Mouse (Mus musculus) kidney, embryonic 16.5 days (tissue): ENCODE data around the gene Ptprj. TPM values are rescaled to one million over a fixed set of nuclear protein-coding genes. Genes with fewer than 3 reads are reported as not detected.
A peak's percentile ranks its signal among the peaks of the same experiment; 100 is the strongest.

Experiments
- ATAC-seq: fragments of 200-750 bp; cut with Nextera tagmentation; 2 replicates; pipeline ENCODE4 v1.8.0; 2017; ENCODE audit warnings: moderate TSS enrichment; ENCODE audit not compliant: low FRiP score, low TSS enrichment
- H3K27ac ChIP-seq: fragments of 300-500 bp; sonication (generic); 2 replicates; pipeline ENCODE4 v1.5.1; 2014; ENCODE audit warnings: low read length
- H3K27me3 ChIP-seq: fragments of 300-500 bp; sonication (generic); 2 replicates; pipeline ENCODE4 v1.6.1; 2014; ENCODE audit warnings: low read length, control low read depth, mixed read lengths; ENCODE audit not compliant: insufficient read depth
- H3K36me3 ChIP-seq: fragments of 300-500 bp; sonication (generic); 2 replicates; pipeline ENCODE4 v1.6.1; 2014; ENCODE audit warnings: low read length, control low read depth, mixed read lengths; ENCODE audit not compliant: insufficient read depth
- H3K4me1 ChIP-seq: fragments of 300-500 bp; sonication (generic); 2 replicates; pipeline ENCODE4 v1.6.1; 2014; ENCODE audit warnings: low read length, control low read depth, mixed read lengths; ENCODE audit not compliant: insufficient read depth
- H3K4me2 ChIP-seq: fragments of 300-500 bp; sonication (generic); replicated peaks from 2 replicates; pipeline ENCODE4 v1.6.1; 2014; ENCODE audit warnings: low read depth, low read length
- H3K4me3 ChIP-seq: fragments of 300-500 bp; sonication (generic); 2 replicates; pipeline ENCODE4 v1.5.1; 2014; ENCODE audit warnings: mild to moderate bottlenecking, low read length
- H3K9ac ChIP-seq: fragments of 300-500 bp; sonication (generic); replicated peaks from 2 replicates; pipeline ENCODE4 v1.6.1; 2014; ENCODE audit warnings: low read length
- H3K9me3 ChIP-seq: fragments of 300-500 bp; sonication (generic); 2 replicates; pipeline ENCODE4 v1.6.1; 2016; ENCODE audit warnings: low read length, control low read depth
- WGBS: fragments of 180-500 bp; shearing (Covaris S2); extraction: QIAGEN DNeasy Blood & Tissue Kit; methylation state at CpG from one replicate; pipeline ENCODE4 v1.1.7; 2014; 5-methylcytosine and 5-hydroxymethylcytosine counted together
- polyA plus RNA-seq: library from polyadenylated mRNA; unstranded; fragments of >200 nt; fragmentation: Nextera tagmentation; extraction: Ambion mirVana; gene quantifications from 2 replicates; pipeline ENCODE4 v1.2.1, GENCODE M21; 2015

Ptprj gene
- polyA plus RNA-seq, 1 experiment from 2014 or later = 7.0 TPM

DNA sequence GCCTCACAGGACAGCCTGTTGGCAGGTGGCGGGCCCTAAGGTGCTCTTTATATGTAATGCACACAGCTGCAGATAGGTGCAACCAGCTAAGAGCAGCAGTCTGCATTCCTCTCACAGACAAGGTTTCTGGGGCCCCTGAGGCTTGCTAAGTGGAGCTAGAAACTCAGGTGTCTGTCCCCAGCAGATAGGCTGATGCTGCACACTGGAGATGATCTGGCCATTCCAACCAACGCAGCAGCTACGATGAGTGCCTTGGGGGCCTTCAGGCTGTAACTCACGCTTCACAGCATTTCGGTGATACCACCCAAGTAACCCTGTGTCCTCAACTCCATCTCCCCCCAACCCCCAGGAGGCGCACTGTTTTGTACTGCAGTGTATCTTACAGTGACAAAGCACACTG is 29.8 kb downstream of the Ptprj start:
- Histone ChIP-seq H3K27ac (no peak overlapping the region), H3K4me3 (no peak overlapping the region), H3K9ac (no peak overlapping the region), H3K36me3 (no peaks in the 10 kb centered on the region), H3K4me1 (peaks cover 42% of the 10 kb centered on the region), H3K9me3 (no peaks in the 10 kb centered on the region), H3K27me3 (no peaks in the 10 kb centered on the region), H3K4me2 (no peak overlapping the region)
- 78% methylated on average over 6 of the region's 6 CpGs for WGBS
- ATAC-seq = no peak

GRCm38 (mm10) chr2:90548541-90548940 is 31.9 kb downstream of the Ptprj start:
- Histone ChIP-seq H3K4me2 (no peak overlapping the region), H3K9me3 (no peaks in the 10 kb centered on the region), H3K36me3 (no peaks in the 10 kb centered on the region), H3K4me3 (no peak overlapping the region), H3K4me1 (peaks cover 51% of the 10 kb centered on the region), H3K27ac (0 out of 2 replicates have a peak overlapping the region, but pooled peaks have one; percentile 1), H3K27me3 (no peaks in the 10 kb centered on the region), H3K9ac (no peak overlapping the region)
- ATAC-seq = no peak
- 66% methylated on average over 5 of the region's 5 CpGs for WGBS

- no peak overlapping the region for H3K4me2 ChIP-seq
- H3K9me3 ChIP-seq = no peaks in the 10 kb centered on the region
- H3K27ac ChIP-seq = no peak overlapping the region
- no peak overlapping the region for H3K4me3 ChIP-seq
- no peak overlapping the region for H3K9ac ChIP-seq
- peaks cover 51% of the 10 kb centered on the region for H3K4me1 ChIP-seq
- H3K27me3 ChIP-seq = no peaks in the 10 kb centered on the region
- WGBS = 42% methylated on average over 5 of the region's 5 CpGs
- ATAC-seq = no peak
- no peaks in the 10 kb centered on the region for H3K36me3 ChIP-seq
Observed at GRCm38 (mm10) chr2:90547144-90547609, 33.3 kb downstream of the Ptprj start.

DNA sequence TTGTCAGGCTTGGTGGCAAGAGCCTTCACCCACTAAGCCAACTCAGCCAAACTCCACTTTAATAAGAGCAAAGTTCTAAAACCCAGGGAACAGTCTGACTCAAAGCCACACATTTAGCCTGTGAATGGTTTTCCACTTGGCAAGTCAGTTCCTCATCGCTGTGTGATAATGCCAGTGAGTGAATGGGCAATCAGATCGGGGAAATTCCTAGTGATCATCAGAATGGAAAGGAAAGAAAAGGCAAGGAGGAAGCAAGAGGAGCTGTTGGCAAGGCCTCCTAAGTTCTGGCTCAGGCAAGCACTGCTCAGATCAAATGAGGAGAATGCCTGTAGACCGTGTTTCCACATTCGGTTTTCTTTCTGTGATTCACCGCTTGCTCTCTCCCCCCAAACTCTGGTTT is 35.2 kb downstream of the Ptprj start:
- H3K4me2 ChIP-seq = no peak overlapping the region
- H3K4me3 ChIP-seq = no peak overlapping the region
- no peaks in the 10 kb centered on the region for H3K36me3 ChIP-seq
- ATAC-seq = peak; percentile 21; the same call in 1 of the 2 replicates
- H3K27ac ChIP-seq = peak overlapping the region; percentile 68
- WGBS = 48% methylated on average over 5 of the region's 5 CpGs
- H3K4me1 ChIP-seq = peaks cover 47% of the 10 kb centered on the region
- no peaks in the 10 kb centered on the region for H3K9me3 ChIP-seq
- no peaks in the 10 kb centered on the region for H3K27me3 ChIP-seq
- no peak overlapping the region for H3K9ac ChIP-seq

DNA sequence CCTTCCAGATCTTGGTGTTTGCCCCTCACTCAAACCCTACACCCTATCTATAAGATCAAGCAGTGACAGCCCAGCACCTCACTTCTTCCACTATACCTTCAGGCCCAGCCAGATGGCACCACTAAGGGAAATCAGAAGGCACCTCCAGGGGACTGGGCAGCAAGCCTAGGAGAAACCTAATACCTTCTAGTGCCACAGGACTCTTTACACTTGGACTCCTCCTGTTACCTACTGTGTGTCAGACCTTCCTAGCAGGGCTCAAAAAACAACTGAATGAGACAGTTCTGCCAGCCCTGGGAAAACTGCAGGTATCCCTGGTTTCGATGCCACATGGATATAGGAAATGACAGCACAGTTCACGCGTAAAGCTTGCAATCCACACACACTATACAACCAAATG is 36.5 kb downstream of the Ptprj start:
- Histone ChIP-seq H3K9me3 (no peaks in the 10 kb centered on the region), H3K4me1 (peaks cover 45% of the 10 kb centered on the region), H3K27ac (no peak overlapping the region), H3K27me3 (no peaks in the 10 kb centered on the region), H3K4me2 (no peak overlapping the region), H3K4me3 (no peak overlapping the region), H3K9ac (no peak overlapping the region), H3K36me3 (no peaks in the 10 kb centered on the region)
- 89% methylated on average over 3 of the region's 3 CpGs for WGBS
- ATAC-seq = no peak

DNA sequence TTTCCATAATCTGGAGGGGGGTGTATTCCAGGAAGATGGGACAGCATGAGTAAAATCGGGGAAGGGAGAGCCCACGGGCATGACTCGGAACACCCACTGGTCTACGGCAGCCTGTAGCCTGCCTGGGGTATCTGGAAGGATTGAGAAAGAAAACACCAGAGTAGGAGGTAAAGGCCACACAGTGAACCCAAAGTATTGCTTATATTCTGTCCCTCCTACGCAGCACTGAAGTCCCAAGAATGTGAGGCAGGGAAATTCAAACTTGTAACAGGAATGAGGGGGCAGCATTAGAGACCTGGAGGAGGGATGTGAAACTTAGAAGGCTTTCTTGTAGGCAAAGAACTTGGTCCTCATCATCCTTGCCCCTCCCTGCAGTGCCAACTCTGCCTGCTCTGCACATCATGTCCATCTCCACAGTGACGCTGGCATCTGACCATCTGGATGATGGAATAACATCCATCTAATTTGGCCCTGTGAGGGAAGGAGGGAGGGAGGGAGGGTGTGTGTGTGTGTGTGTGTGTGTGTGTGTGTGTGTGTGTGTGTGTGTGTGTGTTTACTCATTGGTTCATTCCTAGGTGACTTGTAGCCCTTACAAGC is 37.2 kb downstream of the Ptprj start:
- Histone ChIP-seq H3K27me3 (no peaks in the 10 kb centered on the region), H3K27ac (no peak overlapping the region), H3K9me3 (no peaks in the 10 kb centered on the region), H3K9ac (no peak overlapping the region), H3K4me2 (no peak overlapping the region), H3K36me3 (no peaks in the 10 kb centered on the region), H3K4me1 (peaks cover 42% of the 10 kb centered on the region), H3K4me3 (no peak overlapping the region)
- 52% methylated on average over 6 of the region's 6 CpGs for WGBS
- peak; percentile 66 for ATAC-seq

DNA sequence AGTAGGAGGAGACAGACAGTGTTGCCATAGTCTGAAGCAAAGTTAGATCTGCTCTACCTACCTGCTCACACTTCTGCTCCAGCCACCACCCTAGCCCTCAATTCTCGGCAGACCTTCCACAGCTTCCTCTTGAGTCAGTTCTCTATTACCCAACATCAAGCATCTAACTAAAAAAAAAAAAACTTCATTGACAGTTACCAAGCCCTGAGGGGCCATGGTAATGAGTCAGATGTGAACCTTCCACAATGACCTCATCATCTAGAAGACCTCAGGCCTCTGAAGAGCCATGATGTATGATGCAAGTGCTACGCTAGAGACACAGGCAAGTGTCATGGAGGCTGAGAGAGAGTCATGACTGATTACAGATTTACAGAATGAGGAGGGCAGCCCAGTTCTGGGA is 37.8 kb downstream of the Ptprj start:
- Histone ChIP-seq H3K27ac (no peak overlapping the region; the same call in 1 of the 2 replicates), H3K27me3 (no peaks in the 10 kb centered on the region), H3K4me2 (no peak overlapping the region), H3K9me3 (no peaks in the 10 kb centered on the region), H3K36me3 (no peaks in the 10 kb centered on the region), H3K9ac (no peak overlapping the region), H3K4me3 (no peak overlapping the region), H3K4me1 (peaks cover 45% of the 10 kb centered on the region)
- peak; percentile 16; the same call in 1 of the 2 replicates for ATAC-seq
- WGBS = 63% methylated on average over 2 of the region's 2 CpGs

GRCm38 (mm10) chr2:90539206-90539605 is 41.2 kb downstream of the Ptprj start:
- Histone ChIP-seq H3K4me1 (peaks cover 25% of the 10 kb centered on the region), H3K9me3 (no peaks in the 10 kb centered on the region), H3K4me3 (no peak overlapping the region), H3K4me2 (no peak overlapping the region), H3K9ac (no peak overlapping the region), H3K27me3 (no peaks in the 10 kb centered on the region), H3K27ac (no peak overlapping the region), H3K36me3 (no peaks in the 10 kb centered on the region)
- 88% methylated on average over 4 of the region's 4 CpGs for WGBS
- no peak for ATAC-seq

GRCm38 (mm10) chr2:90537244-90537643 is 43.2 kb downstream of the Ptprj start:
- Histone ChIP-seq H3K27ac (no peak overlapping the region), H3K4me1 (peaks cover 19% of the 10 kb centered on the region), H3K9me3 (no peaks in the 10 kb centered on the region), H3K9ac (no peak overlapping the region), H3K4me3 (no peak overlapping the region), H3K4me2 (no peak overlapping the region), H3K36me3 (no peaks in the 10 kb centered on the region), H3K27me3 (no peaks in the 10 kb centered on the region)
- ATAC-seq = no peak
- 64% methylated on average over 4 of the region's 4 CpGs for WGBS

DNA sequence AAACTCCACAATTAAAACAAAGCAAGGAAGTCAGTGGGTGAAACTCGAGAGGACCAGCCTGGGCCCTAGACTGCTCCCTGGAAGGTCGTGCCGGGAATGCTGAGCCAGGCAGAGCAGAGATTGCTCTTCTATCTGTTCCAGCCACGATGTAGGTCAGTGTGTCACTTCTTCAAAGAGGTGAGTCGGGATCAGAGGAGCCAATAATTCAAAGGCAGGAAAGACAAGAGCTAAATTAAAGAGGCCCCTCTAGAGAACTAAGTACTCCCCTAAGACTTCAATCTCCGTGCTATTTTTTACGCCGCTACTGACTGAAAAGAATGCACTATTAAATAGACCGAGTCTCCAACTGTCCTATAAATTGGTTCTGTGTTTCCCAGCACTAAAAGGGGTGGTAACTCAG is 43.9 kb downstream of the Ptprj start:
- no peak overlapping the region for H3K9ac ChIP-seq
- peaks cover 22% of the 10 kb centered on the region for H3K4me1 ChIP-seq
- WGBS = 15% methylated on average over 9 of the region's 9 CpGs
- H3K9me3 ChIP-seq = no peaks in the 10 kb centered on the region
- no peak overlapping the region for H3K4me3 ChIP-seq
- ATAC-seq = peak; percentile 66; the same call in 1 of the 2 replicates
- H3K4me2 ChIP-seq = no peak overlapping the region
- no peak overlapping the region for H3K27ac ChIP-seq
- no peaks in the 10 kb centered on the region for H3K36me3 ChIP-seq
- H3K27me3 ChIP-seq = no peaks in the 10 kb centered on the region
